Mouse (Mus musculus) right cerebral cortex, adult 18-20 months (tissue): ENCODE measurements at regions not wholly inside any gene's neighbourhood (a gene's known extent, or its start where the extent isn't known, plus 50 kb on each side); places are given as distances from the start of the nearest gene placed in this dataset.

Experiments
- DNase-seq: peaks from one replicate; pipeline ENCODE4 v3.0.0; 2022; ENCODE audit warnings: mixed read lengths

DNA sequence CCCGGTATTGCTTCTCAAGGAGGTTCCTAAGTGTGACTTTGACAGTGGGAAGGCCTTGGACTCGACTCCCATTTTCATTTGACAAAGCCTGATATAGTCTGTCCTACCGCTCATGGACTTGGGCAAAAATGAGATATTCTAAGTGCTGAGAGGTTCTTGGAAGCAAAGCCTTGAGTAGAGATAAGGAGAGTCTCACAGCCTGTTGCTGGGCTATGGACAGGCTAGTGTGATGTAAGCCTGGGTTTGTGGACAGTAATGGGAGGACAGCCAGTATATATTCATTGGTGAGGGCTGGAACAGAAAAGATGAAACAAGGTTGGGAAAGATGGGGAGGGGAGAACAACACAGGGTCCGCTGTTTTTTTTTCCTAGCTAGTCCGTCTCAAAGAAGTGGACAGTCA is 228.0 kb downstream of the Wdr11 start:
- no peak for DNase-seq

DNA sequence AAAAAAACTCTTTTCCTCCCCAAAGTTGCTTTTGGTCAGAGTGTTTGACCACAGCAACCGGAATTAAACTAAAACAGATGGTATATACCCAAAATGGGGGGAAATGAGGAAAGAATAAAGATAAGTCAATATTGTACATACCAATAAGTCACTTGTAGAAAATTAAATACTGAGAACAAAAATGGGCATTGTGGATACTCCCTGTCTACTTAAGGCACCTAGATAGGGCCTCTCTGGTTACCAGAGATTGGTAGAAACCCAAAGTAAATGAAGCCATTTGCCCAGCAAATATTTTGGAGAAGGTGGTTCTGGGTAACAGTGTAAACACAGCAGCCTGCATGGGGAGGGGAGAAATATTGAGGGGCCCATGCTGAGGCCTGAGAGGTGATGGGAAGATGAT is 237.3 kb downstream of the Wdr11 start:
- no peak for DNase-seq

GRCm38 (mm10) chr7:129832830-129833229 is 241.2 kb downstream of the Wdr11 start:
- no peak for DNase-seq

- DNase-seq = peak; percentile 28
These were observed 250.8 kb downstream of the Wdr11 start for GRCm38 (mm10) chr7:129842303-129843122.

DNA sequence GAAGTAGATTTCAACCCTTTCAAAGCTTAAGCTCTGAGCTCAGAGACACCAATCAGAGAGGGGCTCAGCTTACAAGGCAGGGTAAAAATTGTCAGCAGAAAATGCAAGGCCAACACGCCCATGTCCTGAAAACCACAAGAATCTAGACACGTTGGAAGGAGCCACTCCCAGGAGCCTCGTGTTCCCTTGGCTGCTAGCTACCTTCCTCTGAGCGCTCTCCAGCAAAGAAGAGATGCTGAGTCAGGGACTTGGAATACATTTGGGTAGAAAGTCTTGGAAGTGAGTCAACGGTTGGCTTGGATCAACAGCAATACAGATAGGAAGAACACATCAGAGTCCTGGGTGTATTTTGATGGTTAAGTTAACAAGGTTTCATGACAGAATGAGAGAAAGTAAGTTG is 255.5 kb downstream of the Wdr11 start:
- peak; percentile 25 for DNase-seq

DNA sequence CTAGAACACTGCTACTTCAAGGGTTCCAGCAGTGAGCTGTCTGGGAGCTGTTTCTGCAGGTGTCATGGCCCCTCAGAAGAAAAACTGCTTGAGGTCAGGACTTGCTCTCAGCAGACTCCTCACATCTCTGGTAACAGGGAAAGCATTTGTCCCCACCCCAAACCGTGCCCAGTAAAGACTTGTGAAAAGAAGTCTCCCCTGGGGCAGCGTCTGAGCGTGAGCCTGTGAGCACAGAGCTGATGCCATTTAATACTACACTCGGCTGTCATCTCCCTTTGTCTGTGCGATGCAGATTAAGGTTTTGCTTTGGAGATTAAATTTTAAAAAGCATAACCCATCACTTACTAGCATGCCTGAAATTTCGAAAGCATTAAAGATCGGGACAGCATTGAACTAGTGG is 261.9 kb downstream of the Wdr11 start:
- DNase-seq = no peak

- DNase-seq = no peak
These were observed 263.3 kb downstream of the Wdr11 start for GRCm38 (mm10) chr7:129854942-129855341.

DNA sequence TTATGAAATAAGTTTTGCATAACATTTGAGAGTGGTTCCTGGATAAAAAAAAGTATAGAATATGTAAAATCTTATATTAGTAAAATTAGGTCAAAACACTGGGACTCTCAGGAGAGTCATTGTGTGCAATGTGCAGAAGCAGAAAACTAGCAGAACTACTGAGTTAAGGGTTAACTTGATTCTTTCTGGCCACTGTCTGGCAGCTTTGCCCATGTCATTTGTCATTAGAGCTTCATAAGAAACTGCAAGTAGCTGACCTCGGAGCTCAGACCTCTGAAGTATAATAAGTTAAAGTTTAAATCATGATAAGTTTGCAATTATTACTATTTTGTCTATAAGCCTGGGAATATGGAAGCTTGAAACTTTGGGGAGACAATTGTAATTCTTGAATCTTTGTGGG is 271.3 kb downstream of the Wdr11 start:
- DNase-seq = no peak

GRCm38 (mm10) chr7:129865536-129865935 is 273.9 kb downstream of the Wdr11 start:
- DNase-seq = no peak

DNA sequence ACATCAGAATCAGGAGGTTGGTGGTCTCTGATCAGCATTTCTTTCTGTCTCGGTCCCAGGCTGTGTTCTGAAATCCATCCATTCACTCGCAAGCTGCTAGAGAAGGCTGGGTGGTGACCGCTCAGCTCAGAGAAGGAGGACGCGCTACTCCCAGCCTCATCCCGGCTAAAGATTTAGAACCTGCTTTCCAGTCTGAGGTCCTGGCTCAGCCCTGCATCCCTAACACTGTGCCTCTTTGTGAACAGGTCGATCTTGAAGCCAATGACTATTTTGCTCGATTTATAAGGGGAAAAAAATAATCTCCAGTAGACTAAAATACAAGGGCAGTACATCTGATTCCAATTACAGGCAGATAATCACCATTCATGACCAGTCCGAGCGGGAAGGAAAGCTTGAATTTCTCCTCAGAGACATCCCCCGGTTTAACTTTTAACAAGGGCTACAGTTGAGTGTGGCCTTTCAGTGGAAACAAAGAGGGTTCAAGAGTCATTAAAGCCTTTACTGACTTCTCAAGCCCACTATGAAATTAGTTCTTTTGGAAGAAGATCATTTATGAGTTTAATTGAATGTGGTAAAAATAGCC is 280.6 kb downstream of the Wdr11 start:
- no peak for DNase-seq

DNA sequence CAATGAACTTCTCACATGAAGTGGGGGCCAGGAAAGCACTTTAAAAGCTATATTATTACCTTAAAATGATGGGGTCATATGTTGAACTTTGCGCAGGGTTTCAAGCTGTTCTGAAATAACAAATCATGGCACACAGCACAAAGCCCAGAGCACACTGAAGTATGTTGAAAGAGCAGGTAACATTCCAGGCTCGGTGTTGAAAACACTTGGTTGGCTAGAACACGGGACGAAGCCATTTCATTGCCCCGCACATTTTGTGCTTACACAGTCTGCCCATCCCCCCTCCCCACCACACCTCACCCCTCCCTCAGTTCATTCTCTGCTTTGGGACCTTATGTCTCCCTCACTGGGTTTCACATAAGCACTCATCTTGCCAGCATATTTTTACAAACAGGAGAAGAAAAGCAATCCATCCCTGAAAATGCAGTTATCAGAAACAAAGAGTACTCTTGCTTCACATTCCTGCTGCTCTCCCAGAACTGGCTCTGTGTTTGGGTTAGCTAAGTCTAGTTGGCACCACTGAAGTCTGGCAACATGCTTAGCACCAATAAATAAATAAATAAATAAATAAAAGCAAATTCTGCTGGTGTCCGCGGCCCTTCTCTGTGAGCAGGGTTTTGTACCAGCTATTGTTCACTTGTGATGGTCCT is 284.7 kb downstream of the Wdr11 start:
- DNase-seq = no peak

GRCm38 (mm10) chr7:129876852-129877223 is 285.2 kb downstream of the Wdr11 start:
- DNase-seq = no peak

DNA sequence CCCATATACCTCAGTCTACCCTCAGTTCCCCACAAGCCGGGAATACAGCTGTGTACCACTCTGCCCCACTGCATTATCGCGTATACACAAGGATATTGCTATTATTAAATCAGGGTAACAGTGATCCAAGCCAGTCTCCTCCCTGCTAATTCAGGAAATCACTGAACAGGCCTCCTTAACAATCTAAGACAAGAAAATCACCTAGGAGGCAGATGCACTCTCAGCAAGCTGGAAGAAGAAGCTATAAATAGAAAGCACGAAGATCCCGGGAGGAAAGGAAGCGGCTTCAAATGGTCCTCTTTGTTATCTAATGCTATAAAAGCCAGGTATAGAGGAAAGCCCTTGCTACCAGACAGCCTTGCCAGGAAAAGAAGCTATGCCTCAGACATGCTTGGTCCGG is 304.6 kb downstream of the Wdr11 start:
- no peak for DNase-seq

GRCm38 (mm10) chr7:129897511-129897910 is 305.8 kb downstream of the Wdr11 start:
- DNase-seq = no peak

DNA sequence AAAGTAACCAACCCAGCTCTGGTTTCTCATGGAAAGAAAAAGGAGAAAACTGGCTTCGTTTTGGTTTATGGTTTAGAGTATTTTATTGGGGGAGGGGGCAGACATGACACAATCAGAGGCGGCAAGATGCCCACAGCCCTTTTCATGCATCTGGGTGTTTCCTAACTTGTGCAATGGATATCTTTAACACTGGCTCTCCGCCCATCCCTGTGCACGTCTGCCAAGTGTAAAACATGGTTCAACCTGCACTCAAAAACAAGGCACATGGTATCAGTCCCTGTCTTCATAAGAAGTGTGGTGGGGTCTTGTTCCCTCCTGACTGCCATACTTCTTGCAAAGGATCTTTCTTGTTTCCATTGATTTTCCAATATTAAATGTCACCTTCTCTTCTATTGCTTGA is 310.6 kb downstream of the Wdr11 start:
- DNase-seq = no peak

DNA sequence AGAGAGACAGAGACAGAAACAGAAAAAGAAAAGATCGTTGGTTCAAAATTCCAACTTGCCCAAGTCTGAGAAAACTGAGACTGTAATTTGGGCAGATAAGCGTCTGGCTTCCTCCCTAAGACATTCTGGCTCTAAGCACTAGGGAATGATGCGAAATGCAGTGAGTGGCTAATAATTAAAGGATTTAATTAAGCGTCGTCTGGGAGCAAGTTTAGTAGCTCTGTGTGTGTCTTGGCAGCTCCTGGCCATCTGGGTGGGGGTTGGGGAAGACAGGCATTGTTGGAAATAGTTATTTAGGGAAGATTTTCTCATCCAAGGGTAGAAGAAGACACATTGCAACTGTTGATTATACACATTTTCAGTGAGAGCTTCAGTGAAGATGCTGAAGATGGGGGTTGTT is 311.5 kb downstream of the Wdr11 start:
- DNase-seq = no peak

DNA sequence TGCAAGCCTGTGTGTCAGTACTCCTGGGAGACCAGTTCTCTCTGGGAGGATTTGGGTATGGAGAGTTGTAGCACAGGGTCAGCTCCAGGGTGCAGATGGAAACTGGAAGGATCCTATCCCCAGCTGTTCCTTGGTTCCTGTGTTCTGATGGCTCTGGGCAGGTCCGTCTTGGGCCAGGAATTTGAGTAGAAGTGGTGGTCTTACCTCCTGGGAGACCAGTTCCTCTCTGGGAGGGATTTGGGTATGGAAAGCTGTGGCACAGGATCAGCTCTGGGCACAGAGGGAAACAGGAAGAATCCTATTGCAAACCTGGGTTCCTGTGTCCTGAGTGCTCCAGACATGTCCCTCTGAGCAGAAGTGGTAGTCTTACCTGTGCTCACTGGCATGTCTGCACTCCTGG is 314.5 kb downstream of the Wdr11 start:
- DNase-seq = no peak

DNA sequence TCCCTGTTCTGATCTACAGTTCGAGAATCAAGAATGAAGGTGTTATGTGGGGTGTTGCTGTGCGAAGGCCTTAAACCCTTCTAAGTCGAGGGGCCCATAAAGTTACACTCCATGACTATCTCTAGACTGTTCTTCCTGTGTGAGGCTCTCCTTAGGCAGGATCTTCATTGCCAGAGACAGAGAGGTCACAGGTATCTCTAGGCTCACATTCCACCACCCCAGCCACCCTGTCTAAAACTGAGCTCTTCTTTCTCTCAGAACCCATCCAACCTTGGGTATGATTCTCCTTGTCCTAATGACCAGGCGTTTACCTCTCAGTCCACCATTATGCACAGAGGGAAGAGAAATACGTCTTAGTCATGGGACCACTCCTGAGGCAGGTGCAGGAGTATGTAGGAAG is 317.2 kb downstream of the Wdr11 start:
- DNase-seq = no peak

DNA sequence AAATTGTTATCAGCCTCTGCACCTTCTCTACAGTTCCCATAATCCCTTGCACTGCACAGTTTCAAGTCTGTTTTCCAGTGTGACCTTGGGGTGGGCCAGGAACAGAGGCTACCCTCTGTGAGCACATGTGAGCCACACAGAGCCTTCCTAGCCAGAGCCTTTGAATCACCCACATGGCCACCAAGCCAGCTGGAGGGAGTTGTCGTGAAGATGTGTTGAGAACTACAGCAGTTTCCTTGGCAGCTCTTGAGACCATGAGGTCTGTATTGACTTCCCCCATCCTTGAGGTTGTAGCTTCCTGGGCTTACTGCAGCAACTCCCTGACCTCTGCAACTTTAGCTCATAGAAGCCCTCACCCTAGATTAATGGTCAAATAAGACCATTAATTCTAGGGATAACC is 318.1 kb downstream of the Wdr11 start:
- no peak for DNase-seq

DNA sequence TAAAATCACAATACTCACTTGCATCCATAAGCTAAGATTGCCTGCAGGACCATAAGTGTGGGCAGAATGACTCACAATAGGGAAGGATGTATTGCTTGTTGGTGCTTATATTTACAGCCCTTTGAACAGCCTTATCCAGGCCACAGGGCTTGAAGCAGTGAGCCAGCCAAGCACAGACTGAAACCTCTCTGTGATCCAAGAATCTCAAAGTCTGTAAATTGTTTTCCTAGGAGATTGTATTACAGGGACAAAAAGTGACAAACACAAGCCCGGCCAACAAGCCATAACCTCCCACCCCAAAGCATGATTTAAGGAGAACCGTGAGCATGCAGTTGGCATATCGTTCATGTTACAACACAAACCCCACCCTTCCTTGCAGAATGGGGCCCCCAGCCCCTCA is 319.2 kb downstream of the Wdr11 start:
- DNase-seq = no peak

- DNase-seq = no peak
These were observed 323.2 kb downstream of the Wdr11 start for GRCm38 (mm10) chr7:129914871-129915270.

DNA sequence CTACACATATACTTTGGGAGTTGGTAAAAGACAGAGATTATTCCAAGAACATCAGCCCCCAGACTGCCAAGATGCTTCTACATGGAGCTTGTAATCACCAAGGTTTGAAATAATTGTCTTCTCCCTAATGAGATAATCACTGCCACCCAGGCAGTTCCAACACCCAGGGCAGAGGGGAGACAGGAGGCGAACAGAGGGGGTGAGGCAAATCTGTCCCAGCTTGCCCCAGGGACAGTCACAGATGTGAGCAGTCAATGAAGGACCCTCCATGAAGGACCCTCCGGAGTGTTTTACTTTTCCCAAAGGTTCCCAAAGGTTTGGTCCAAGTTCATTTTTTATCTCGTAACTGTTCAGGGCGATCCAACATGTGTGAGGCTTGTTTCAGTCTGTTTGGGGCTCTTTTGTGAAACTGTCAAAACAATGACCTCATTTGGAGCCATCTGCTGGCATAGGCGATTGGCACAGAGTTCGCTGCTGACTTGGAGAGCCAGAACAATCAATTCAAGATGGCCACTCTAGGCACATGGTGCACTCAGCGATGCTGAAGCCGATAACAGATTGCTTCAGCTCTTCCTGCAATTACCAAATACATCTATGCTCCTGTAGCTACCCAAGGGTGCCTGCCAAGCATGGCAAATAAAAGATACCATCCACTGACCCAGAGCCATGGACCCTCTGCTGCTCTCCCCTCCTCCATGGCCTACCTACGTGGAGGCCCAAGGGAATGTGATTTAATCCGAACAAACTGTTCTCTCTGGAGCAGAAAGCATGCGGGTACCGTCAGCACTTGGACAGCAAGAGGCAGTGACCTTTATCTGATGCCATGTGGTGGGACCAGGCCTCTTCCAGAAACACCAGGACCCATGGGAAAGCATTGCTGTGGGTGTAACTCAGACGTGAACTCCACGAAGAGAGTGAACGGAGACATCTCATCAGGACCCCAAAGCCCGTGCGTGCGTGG is 326.9 kb downstream of the Wdr11 start:
- DNase-seq = peak; percentile 18

DNA sequence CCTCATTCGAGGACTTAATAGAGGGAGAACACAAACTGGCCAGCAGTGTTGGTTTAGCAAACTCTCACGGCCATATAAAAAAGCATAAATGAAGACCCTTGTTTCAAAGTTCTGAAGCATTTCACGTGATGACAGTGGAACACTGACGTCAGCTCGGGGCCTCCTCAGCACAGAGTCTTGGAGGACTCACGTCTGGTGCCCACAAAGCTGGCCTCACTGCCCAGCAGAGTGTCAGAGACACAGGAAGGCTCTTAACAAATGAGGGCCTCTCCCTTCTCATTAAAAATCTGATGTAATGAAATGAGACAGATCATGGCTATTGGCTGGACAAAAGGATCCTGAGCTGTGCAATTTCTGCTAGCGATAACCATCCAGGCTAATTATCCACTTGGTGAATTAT is 330.6 kb downstream of the Wdr11 start:
- DNase-seq = no peak
